Mouse (Mus musculus) hindbrain, embryonic 13.5 days (tissue): ENCODE measurements around the gene Gprin1. TPM values are rescaled to one million over a fixed set of nuclear protein-coding genes. Genes with fewer than 3 reads are reported as not detected.

ENCODE experiments used
- ATAC-seq: fragments of 200-750 bp; cut with Nextera tagmentation; 2 replicates; pipeline ENCODE4 v1.8.0; 2017; ENCODE audit warnings: moderate TSS enrichment; ENCODE audit not compliant: low FRiP score
- H3K27ac ChIP-seq: fragments of 300-500 bp; sonication (generic); 2 replicates; pipeline ENCODE4 v1.5.1; 2015; ENCODE audit warnings: inconsistent platforms, mild to moderate bottlenecking, moderate library complexity
- H3K27me3 ChIP-seq: fragments of 300-500 bp; sonication (generic); 2 replicates; pipeline ENCODE4 v1.6.1; 2015; ENCODE audit warnings: mild to moderate bottlenecking, inconsistent platforms
- H3K36me3 ChIP-seq: fragments of 300-500 bp; sonication (generic); 2 replicates; pipeline ENCODE4 v1.6.1; 2015; ENCODE audit warnings: mild to moderate bottlenecking, inconsistent platforms
- H3K4me1 ChIP-seq: fragments of 300-500 bp; sonication (generic); replicated peaks from 2 replicates; pipeline ENCODE4 v1.6.1; 2015; ENCODE audit warnings: inconsistent platforms
- H3K4me2 ChIP-seq: fragments of 300-500 bp; sonication (generic); 2 replicates; pipeline ENCODE4 v1.6.1; 2015; ENCODE audit warnings: inconsistent platforms, mild to moderate bottlenecking, moderate library complexity
- H3K4me3 ChIP-seq: fragments of 300-500 bp; sonication (generic); 2 replicates; pipeline ENCODE4 v1.5.1; 2015; ENCODE audit warnings: mild to moderate bottlenecking, inconsistent platforms
- H3K9ac ChIP-seq: fragments of 300-500 bp; sonication (generic); 2 replicates; pipeline ENCODE4 v1.6.1; 2015; ENCODE audit warnings: mild to moderate bottlenecking, inconsistent platforms
- H3K9me3 ChIP-seq: fragments of 300-500 bp; sonication (generic); 2 replicates; pipeline ENCODE4 v1.6.1; 2016; ENCODE audit warnings: inconsistent platforms
- WGBS: fragments of 180-500 bp; shearing (Covaris S2); methylation state at CpG from one replicate; pipeline ENCODE4 v1.1.7; 2015; 5-methylcytosine and 5-hydroxymethylcytosine counted together
- polyA plus RNA-seq: library from polyadenylated mRNA; unstranded; fragments of >200 nt; fragmentation: Nextera tagmentation; extraction: Ambion mirVana; gene quantifications from 2 replicates; pipeline ENCODE4 v1.2.1, GENCODE M21; 2015

Gprin1 gene
- polyA plus RNA-seq, 1 experiment from 2014 or later: 6.9 TPM

GRCm38 (mm10) chr13:54758045-54758755, 8.5 kb upstream of the Gprin1 start:
- ATAC-seq: peak; percentile 82
- Histone ChIP-seq H3K4me1 (peaks cover 60% of the 10 kb centered on the region), H3K9ac (peak overlapping the region; percentile 70), H3K4me2 (peak overlapping the region; percentile 64), H3K4me3 (peak overlapping the region; percentile 40), H3K9me3 (no peaks in the 10 kb centered on the region), H3K36me3 (no peaks in the 10 kb centered on the region), H3K27ac (peak overlapping the region; percentile 95), H3K27me3 (peaks cover 33% of the 10 kb centered on the region)
- under 1% methylated on average over 43 of the region's 43 CpGs for WGBS

DNA sequence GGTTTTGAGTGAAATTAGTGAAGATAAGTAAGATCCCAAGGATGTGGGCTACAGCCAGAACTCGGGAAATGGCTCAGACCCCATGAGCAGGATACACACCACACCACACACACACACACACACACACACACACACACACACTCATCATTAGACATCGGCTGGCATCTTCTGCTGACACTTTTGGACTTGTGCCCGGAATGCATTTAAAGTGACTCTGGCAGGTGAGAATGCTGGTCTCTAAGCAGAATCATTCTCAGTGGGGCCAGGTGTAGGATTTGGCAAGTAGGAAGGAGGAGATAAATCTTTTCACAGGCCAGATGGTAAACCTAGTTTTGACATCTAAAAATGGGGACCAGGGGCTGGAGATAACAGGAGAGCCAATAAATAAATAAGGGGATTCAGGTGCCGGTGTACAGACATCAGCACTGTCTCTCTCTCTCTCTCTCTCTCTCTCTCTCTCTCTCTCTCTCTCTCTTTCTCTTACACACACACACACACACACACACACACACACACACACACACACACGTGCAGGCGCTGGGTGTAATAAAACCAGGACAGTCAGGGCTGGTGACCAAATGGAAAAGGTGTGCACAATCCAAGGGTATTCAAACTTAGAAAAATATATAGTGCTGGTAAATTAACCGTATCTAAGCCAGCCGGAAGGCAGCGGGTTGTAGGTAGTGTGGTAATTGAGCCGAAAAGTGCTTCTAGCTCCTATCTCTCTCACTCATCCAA, 7.6 kb upstream of the Gprin1 start:
- Histone ChIP-seq H3K9me3 (no peaks in the 10 kb centered on the region), H3K9ac (peak overlapping the region; percentile 70), H3K27me3 (peaks cover 30% of the 10 kb centered on the region), H3K36me3 (no peaks in the 10 kb centered on the region), H3K4me1 (peaks cover 68% of the 10 kb centered on the region), H3K27ac (peak overlapping the region; percentile 95), H3K4me2 (peak overlapping the region; percentile 64), H3K4me3 (peak overlapping the region; percentile 40)
- ATAC-seq: 0 out of 2 replicates have a peak, but pooled peaks have one; percentile 5
- 41% methylated on average over 10 of the region's 10 CpGs for WGBS

DNA sequence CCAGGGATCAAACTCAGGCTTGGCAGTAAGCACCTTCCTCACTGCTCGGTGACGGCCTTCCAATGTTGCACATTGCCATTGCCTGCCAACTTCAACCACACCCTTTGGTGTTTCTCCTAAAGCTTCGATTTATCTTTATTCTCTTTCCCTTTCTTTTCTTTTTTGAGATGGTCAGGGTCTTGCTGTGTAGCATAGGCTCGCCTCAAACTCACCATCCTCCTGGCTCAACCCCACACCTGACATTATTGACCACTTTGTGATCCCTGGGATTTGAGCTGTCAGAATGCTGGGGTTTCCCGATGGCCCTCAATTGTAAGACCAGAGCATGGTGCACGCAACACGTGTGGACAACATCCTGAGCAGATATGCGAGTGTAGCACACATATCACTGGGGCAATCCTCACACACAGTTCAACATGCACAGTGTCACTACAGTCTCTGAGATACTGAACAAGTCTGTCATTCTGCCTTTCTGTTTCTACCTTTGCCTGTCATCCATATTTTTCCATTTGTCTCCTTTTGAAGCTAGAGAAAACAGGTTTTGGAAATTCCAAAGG, 6.6 kb upstream of the Gprin1 start:
- Histone ChIP-seq H3K4me3 (no peak overlapping the region), H3K4me2 (no peak overlapping the region), H3K9me3 (no peaks in the 10 kb centered on the region), H3K27ac (no peak overlapping the region), H3K27me3 (peaks cover 30% of the 10 kb centered on the region), H3K9ac (no peak overlapping the region), H3K36me3 (no peaks in the 10 kb centered on the region), H3K4me1 (peaks cover 70% of the 10 kb centered on the region)
- 89% methylated on average over 8 of the region's 8 CpGs for WGBS
- ATAC-seq: no peak

GRCm38 (mm10) chr13:54755201-54755830, 5.6 kb upstream of the Gprin1 start:
- peak overlapping the region; percentile 74 for H3K27ac ChIP-seq
- peaks cover 72% of the 10 kb centered on the region for H3K4me1 ChIP-seq
- H3K9ac ChIP-seq: peak overlapping the region; percentile 49; the same call in 1 of the 2 replicates
- no peak for ATAC-seq
- WGBS: 22% methylated on average over 9 of the region's 9 CpGs
- H3K36me3 ChIP-seq: no peaks in the 10 kb centered on the region
- no peak overlapping the region for H3K4me3 ChIP-seq
- H3K9me3 ChIP-seq: no peaks in the 10 kb centered on the region
- peaks cover 23% of the 10 kb centered on the region for H3K27me3 ChIP-seq
- peak overlapping the region; percentile 32 for H3K4me2 ChIP-seq

GRCm38 (mm10) chr13:54754169-54755080, 4.8 kb upstream of the Gprin1 start:
- Histone ChIP-seq H3K27ac (peak overlapping the region; percentile 74), H3K4me3 (no peak overlapping the region), H3K9me3 (no peaks in the 10 kb centered on the region), H3K36me3 (no peaks in the 10 kb centered on the region), H3K27me3 (peaks cover 19% of the 10 kb centered on the region), H3K4me1 (peaks cover 70% of the 10 kb centered on the region), H3K9ac (no peak overlapping the region), H3K4me2 (no peak overlapping the region)
- WGBS: 45% methylated on average over 12 of the region's 12 CpGs
- ATAC-seq: no peak

GRCm38 (mm10) chr13:54753733-54754132, 4.1 kb upstream of the Gprin1 start:
- 71% methylated on average over 6 of the region's 6 CpGs for WGBS
- peaks cover 19% of the 10 kb centered on the region for H3K27me3 ChIP-seq
- no peak overlapping the region for H3K4me2 ChIP-seq
- no peak overlapping the region for H3K9ac ChIP-seq
- no peaks in the 10 kb centered on the region for H3K9me3 ChIP-seq
- H3K4me1 ChIP-seq: peaks cover 63% of the 10 kb centered on the region
- ATAC-seq: no peak
- H3K4me3 ChIP-seq: no peak overlapping the region
- no peaks in the 10 kb centered on the region for H3K36me3 ChIP-seq
- H3K27ac ChIP-seq: no peak overlapping the region

DNA sequence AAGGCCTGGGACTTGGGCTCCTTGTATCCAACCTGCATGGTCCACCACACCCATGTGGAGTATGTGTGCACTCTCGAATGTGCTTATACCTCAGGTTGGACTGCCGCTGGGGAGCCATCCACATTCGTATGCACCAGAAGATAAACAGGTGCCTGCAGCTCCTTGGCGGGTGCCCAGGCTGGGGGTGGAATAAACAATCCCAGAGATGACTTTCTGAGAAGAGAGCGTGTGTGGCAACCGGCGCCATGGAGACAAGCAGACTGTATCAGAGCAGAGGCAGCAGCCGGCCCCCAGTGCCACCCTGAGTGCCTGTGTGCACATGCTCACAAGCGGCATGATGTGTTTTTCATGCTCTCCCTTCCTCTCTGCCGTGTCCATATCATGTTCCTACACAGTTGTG, 3.0 kb upstream of the Gprin1 start:
- 66% methylated on average over 10 of the region's 10 CpGs for WGBS
- peaks cover 69% of the 10 kb centered on the region for H3K4me1 ChIP-seq
- no peak overlapping the region for H3K9ac ChIP-seq
- no peaks in the 10 kb centered on the region for H3K36me3 ChIP-seq
- no peaks in the 10 kb centered on the region for H3K9me3 ChIP-seq
- H3K4me3 ChIP-seq: no peak overlapping the region
- no peak overlapping the region; the same call in 1 of the 2 replicates for H3K4me2 ChIP-seq
- ATAC-seq: no peak
- peaks cover 20% of the 10 kb centered on the region for H3K27me3 ChIP-seq
- H3K27ac ChIP-seq: no peak overlapping the region

GRCm38 (mm10) chr13:54750699-54751098, 1.0 kb upstream of the Gprin1 start:
- Histone ChIP-seq H3K9ac (no peak overlapping the region), H3K4me2 (peak overlapping the region; percentile 77; the same call in 1 of the 2 replicates), H3K27me3 (peaks cover 24% of the 10 kb centered on the region), H3K4me3 (peak overlapping the region; percentile 66), H3K36me3 (no peaks in the 10 kb centered on the region), H3K27ac (no peak overlapping the region), H3K4me1 (peaks cover 68% of the 10 kb centered on the region), H3K9me3 (no peaks in the 10 kb centered on the region)
- no peak for ATAC-seq
- WGBS: 6% methylated on average over 8 of the region's 8 CpGs

DNA sequence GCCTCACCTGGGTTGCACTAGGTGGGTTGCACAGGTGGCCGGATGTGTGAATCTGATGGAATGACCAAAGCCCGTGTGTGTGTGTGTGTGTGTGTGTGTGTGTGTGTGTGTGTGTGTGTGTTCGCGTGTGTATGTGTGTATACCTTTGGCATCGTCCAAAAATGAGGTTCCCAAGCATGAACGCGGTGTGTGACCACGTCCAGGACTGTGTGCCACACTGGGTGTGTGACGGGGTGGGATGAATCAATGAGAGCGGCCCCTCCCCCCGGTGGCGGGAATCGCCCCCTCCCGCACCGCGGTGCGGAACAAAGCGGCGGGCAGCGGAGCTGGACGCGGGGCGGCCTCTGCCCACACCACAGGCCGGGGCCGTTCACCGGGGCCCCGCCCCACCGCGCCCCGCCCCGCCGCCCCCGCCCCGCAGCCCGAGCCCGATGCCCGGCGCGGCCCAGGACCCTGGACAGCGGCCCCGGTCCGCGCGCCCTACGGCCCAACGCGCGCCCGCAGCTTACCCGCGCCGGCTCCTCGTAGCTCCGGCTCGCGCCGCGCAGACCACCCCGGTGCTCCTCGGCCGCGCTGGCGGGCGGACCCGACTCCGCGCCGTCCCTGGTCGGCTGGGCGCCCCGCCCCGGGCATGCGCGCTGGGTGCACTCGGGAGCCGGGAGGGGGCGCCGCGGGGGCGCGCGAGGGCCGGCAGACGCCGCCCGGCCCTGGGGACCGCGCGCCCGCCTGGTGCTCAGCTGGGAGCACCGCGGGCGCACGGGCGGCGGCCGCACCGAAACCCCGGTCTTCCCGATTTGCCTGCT, 412 bp downstream of the Gprin1 start:
- peak overlapping the region; percentile 94 for H3K27ac ChIP-seq
- peak overlapping the region; percentile 90 for H3K9ac ChIP-seq
- peaks cover 24% of the 10 kb centered on the region for H3K27me3 ChIP-seq
- H3K4me3 ChIP-seq: peak overlapping the region; percentile 66
- H3K9me3 ChIP-seq: no peaks in the 10 kb centered on the region
- H3K4me1 ChIP-seq: peaks cover 69% of the 10 kb centered on the region
- 2% methylated on average over 46 of the region's 100 CpGs for WGBS
- ATAC-seq: peak; percentile 84
- peak overlapping the region; percentile 77 for H3K4me2 ChIP-seq
- no peaks in the 10 kb centered on the region for H3K36me3 ChIP-seq

GRCm38 (mm10) chr13:54748721-54749060, 983 bp downstream of the Gprin1 start:
- WGBS: 30% methylated on average over 10 of the region's 10 CpGs
- ATAC-seq: peak; percentile 47; the same call in 1 of the 2 replicates
- peaks cover 66% of the 10 kb centered on the region for H3K4me1 ChIP-seq

DNA sequence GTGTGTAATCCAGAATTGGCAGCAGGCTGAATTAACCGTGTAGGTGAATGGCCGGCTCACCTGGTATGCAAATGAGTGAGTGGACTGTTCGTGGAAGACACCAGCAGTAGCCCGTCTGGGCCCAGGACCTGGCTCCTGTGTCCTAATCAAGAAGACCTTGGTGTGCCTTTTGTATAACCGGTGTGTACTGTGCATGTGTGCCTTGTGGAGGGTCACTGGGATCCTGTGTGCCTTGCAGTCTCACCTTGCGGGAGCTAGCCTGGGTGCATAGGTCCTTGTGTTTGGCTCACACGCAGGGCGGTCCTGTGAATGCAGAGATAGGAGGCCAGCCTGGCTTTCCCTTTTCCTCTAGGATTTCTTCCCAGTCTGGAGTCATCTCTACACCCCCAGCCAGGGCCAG, 1.5 kb downstream of the Gprin1 start:
- H3K9ac ChIP-seq: peak overlapping the region; percentile 90
- H3K36me3 ChIP-seq: no peaks in the 10 kb centered on the region
- peak overlapping the region; percentile 77 for H3K4me2 ChIP-seq
- H3K27me3 ChIP-seq: peaks cover 24% of the 10 kb centered on the region
- H3K9me3 ChIP-seq: no peaks in the 10 kb centered on the region
- peaks cover 66% of the 10 kb centered on the region for H3K4me1 ChIP-seq
- ATAC-seq: no peak
- peak overlapping the region; percentile 94 for H3K27ac ChIP-seq
- WGBS: 79% methylated on average over 8 of the region's 8 CpGs
- peak overlapping the region; percentile 66 for H3K4me3 ChIP-seq

More at GRCm38 (mm10) chr13:54748721-54749060, 983 bp downstream of the Gprin1 start:
- peak overlapping the region; percentile 77 for H3K4me2 ChIP-seq
- H3K4me3 ChIP-seq: peak overlapping the region; percentile 66
- H3K36me3 ChIP-seq: no peaks in the 10 kb centered on the region
- H3K9ac ChIP-seq: peak overlapping the region; percentile 90
- H3K27ac ChIP-seq: peak overlapping the region; percentile 94
- H3K9me3 ChIP-seq: no peaks in the 10 kb centered on the region
- peaks cover 24% of the 10 kb centered on the region for H3K27me3 ChIP-seq
